Mouse (Mus musculus) bone marrow macrophage, adult 2 months (primary cell): ENCODE results near the gene Fsd1l.

Experiments
- CTCF ChIP-seq: IDR thresholded peaks from 2 replicates; pipeline ENCODE4 v1.5.1; 2012; ENCODE audit warnings: low read depth, mild to moderate bottlenecking, low read length, moderate library complexity
- POLR2A ChIP-seq: IDR thresholded peaks from 2 replicates; pipeline ENCODE4 v1.6.1; 2012; ENCODE audit warnings: mild to moderate bottlenecking, low read depth, low read length, borderline replicate concordance

GRCm38 (mm10) chr4:53688965-53689364 lies 57.7 kb downstream of the Fsd1l start:
- TF ChIP-seq CTCF = no peak
- TF ChIP-seq POLR2A = no peak
